Mouse (Mus musculus) T-helper 17 cell (primary cell): ENCODE results near the gene Ablim1.

Experiments
- in situ Hi-C, 2 experiments: fragments of 300-600 bp; cut with MboI, MseI; formaldehyde crosslinking; loops; 1 replicate in 1 of 2; 2 replicates in 1 of 2; pipeline ENCODE4 v1.15.1; 2025; ENCODE audit warnings: high pct_unique_total_duplicates in 2 of 2

The Ablim1 gene

GRCm38 (mm10) chr19:57195169-57195930 lies 119.4 kb downstream of the Ablim1 start:
- in situ Hi-C loops: no loop called here

GRCm38 (mm10) chr19:57193958-57194357 lies 120.8 kb downstream of the Ablim1 start:
- in situ Hi-C loops: no loop called here

GRCm38 (mm10) chr19:57193382-57193781 lies 121.3 kb downstream of the Ablim1 start:
- in situ Hi-C loops: no loop called here

GRCm38 (mm10) chr19:57191109-57191508 lies 123.6 kb downstream of the Ablim1 start:
- in situ Hi-C loops: no loop called here

- in situ Hi-C loops: no loop called here
These were observed 125.3 kb downstream of the Ablim1 start for GRCm38 (mm10) chr19:57189427-57189826.

GRCm38 (mm10) chr19:57188553-57188952 lies 126.2 kb downstream of the Ablim1 start:
- in situ Hi-C loops: no loop called here

GRCm38 (mm10) chr19:57185021-57185420 lies 129.7 kb downstream of the Ablim1 start:
- in situ Hi-C loops: no loop called here

GRCm38 (mm10) chr19:57182938-57183720 lies 131.6 kb downstream of the Ablim1 start:
- in situ Hi-C loops: no loop called here

- in situ Hi-C loops: no loop called here
These were observed 132.7 kb downstream of the Ablim1 start for GRCm38 (mm10) chr19:57181852-57182528.

- in situ Hi-C loops: no loop called here
These were observed 133.4 kb downstream of the Ablim1 start for GRCm38 (mm10) chr19:57181317-57181716.

GRCm38 (mm10) chr19:57180908-57181307 lies 133.8 kb downstream of the Ablim1 start:
- in situ Hi-C loops: no loop called here

- in situ Hi-C loops: no loop called here
These were observed 134.4 kb downstream of the Ablim1 start for GRCm38 (mm10) chr19:57180333-57180732.

GRCm38 (mm10) chr19:57179269-57179668 lies 135.4 kb downstream of the Ablim1 start:
- in situ Hi-C loops: no loop called here

GRCm38 (mm10) chr19:57177334-57177733 lies 137.4 kb downstream of the Ablim1 start:
- in situ Hi-C loops: no loop called here

- in situ Hi-C loops: no loop called here
These were observed 139.6 kb downstream of the Ablim1 start for GRCm38 (mm10) chr19:57175077-57175476.

- in situ Hi-C loops: loop anchor here (25.0 kb wide), 1 partner anchor 463 kb away; no protein-coding TSS in a partner anchor
These were observed 140.2 kb downstream of the Ablim1 start for GRCm38 (mm10) chr19:57174541-57174940.

- in situ Hi-C loops: loop anchor here (25.0 kb wide), 1 partner anchor 463 kb away; no protein-coding TSS in a partner anchor
These were observed 140.7 kb downstream of the Ablim1 start for GRCm38 (mm10) chr19:57174045-57174444.

- in situ Hi-C loops: loop anchor here (25.0 kb wide), 1 partner anchor 465 kb away; no protein-coding TSS in a partner anchor
These were observed 142.4 kb downstream of the Ablim1 start for GRCm38 (mm10) chr19:57172321-57172720.

- in situ Hi-C loops: loop anchor here (25.0 kb wide), 1 partner anchor 466 kb away; no protein-coding TSS in a partner anchor
These were observed 143.8 kb downstream of the Ablim1 start for GRCm38 (mm10) chr19:57170880-57171279.

GRCm38 (mm10) chr19:57169485-57169884 lies 145.2 kb downstream of the Ablim1 start:
- in situ Hi-C loops: loop anchor here (5.0 to 25.0 kb wide), 2 partner anchors 73 to 468 kb away; no protein-coding TSS in a partner anchor

- in situ Hi-C loops: loop anchor here (5.0 to 25.0 kb wide), 2 partner anchors 75 to 470 kb away; no protein-coding TSS in a partner anchor
These were observed 147.0 kb downstream of the Ablim1 start for GRCm38 (mm10) chr19:57167721-57168120.

- in situ Hi-C loops: loop anchor here (5.0 to 25.0 kb wide), 4 partner anchors 67 to 472 kb away; no protein-coding TSS in a partner anchor
These were observed 149.8 kb downstream of the Ablim1 start for GRCm38 (mm10) chr19:57164882-57165281.
